Mouse (Mus musculus): ENCODE measurements at regions not wholly inside any gene's neighbourhood (a gene's known extent, or its start where the extent isn't known, plus 50 kb on each side); places are given as distances from the start of the nearest gene placed in this dataset.

GRCm38 (mm10) chr7:36090291-36091123 lies 287.7 kb upstream of the Zfp507 start:
- no peak for DNase-seq

- DNase-seq, result no peak
These were observed 284.8 kb upstream of the Zfp507 start for GRCm38 (mm10) chr7:36087598-36087997.

- DNase-seq, result no peak
These were observed 275.9 kb upstream of the Zfp507 start for GRCm38 (mm10) chr7:36078666-36079065.

- no peak for DNase-seq
These were observed 275.4 kb upstream of the Zfp507 start for GRCm38 (mm10) chr7:36078089-36078654.

DNA sequence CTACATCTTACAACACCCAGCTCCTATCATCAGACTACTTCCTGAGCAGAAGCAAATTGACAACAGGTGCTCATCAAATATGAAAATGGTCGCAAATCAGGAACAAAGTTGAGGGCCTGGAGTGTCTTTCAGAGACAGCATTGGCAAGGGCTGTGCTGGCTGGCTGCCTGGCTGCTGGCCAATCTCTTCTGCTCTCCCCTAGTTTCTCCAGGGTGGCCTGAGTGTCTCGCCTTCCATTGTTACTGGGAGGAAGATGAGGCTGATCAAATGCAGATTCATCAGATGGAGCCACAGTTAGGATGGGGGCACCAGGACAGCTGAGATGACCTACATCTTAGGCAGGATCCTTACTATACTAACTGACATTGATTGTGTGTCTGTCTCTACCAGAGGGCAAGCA lies 274.5 kb upstream of the Zfp507 start:
- no peak for DNase-seq

- no peak for DNase-seq
These were observed 273.2 kb upstream of the Zfp507 start for GRCm38 (mm10) chr7:36076021-36076441.

GRCm38 (mm10) chr7:36071774-36072173 lies 269.0 kb upstream of the Zfp507 start:
- no peak for DNase-seq

DNA sequence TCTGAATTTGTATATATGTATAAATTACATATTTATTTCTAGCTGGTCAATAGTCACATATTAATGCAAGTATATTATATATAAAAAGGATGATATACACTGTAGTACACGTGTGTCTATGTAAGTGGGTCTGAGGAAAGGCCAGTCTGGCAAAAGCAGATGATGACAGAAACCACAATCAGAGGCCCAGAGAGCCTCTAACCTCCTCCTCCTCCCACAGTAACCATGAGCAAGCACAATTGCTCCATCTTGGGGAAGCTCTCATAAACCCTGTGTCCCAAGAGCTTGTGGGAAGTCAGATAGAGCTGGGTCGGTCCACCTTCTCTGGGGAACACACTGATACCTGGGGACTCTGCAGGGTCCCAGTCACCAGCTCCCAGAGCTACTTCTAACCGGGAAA lies 263.9 kb upstream of the Zfp507 start:
- no peak for DNase-seq

- no peak for DNase-seq
These were observed 258.9 kb upstream of the Zfp507 start for GRCm38 (mm10) chr7:36061679-36062078.

- DNase-seq, result no peak
These were observed 257.6 kb upstream of the Zfp507 start for GRCm38 (mm10) chr7:36060426-36060825.

GRCm38 (mm10) chr7:36046053-36046452 lies 243.2 kb upstream of the Zfp507 start:
- no peak for DNase-seq

DNA sequence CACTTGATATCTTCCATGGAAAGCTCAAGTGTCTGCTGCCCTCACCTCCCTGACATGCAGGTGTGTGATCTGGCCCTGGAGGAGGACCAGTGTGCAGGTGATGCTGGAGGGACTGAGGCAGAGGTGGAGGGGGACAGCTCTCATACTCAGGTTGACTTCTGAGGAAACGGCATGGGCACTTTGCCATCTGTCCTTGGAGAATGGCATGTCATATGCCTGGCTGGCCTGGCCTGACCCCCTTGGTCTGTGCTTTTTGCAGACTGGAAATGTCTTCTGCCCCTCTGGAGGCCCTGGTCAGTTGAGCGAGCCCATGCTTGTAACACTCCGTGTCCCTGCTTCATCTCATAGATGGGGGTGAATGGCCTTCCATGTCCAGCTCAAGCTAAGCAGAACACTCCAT lies 229.1 kb upstream of the Zfp507 start:
- DNase-seq, result no peak

DNA sequence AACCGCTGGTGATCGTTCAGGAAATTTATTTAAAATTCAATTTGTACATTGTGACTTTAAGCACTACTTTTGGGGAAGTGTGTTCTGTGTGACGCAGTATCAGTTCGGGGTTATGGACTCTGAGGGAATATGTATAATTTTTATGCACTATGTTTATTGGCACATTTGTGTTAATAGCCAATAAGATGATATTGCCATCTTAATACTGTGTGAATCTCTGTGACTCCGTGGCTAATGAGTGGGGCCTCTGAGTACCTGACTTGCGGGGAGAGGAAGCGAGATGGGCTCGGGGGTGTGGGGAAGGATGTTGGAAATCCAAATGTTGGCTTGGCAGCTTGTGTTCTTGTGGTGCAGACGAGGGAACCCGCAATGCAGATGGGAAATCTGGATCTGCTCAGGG lies 220.2 kb upstream of the Zfp507 start:
- no peak for DNase-seq

GRCm38 (mm10) chr7:36022489-36022888 lies 219.7 kb upstream of the Zfp507 start:
- no peak for DNase-seq

GRCm38 (mm10) chr7:36016926-36017753 lies 214.3 kb upstream of the Zfp507 start:
- no peak for DNase-seq

GRCm38 (mm10) chr7:35996609-35997008 lies 193.8 kb upstream of the Zfp507 start:
- no peak for DNase-seq

GRCm38 (mm10) chr7:35992511-35992910 lies 189.7 kb upstream of the Zfp507 start:
- no peak for DNase-seq

DNA sequence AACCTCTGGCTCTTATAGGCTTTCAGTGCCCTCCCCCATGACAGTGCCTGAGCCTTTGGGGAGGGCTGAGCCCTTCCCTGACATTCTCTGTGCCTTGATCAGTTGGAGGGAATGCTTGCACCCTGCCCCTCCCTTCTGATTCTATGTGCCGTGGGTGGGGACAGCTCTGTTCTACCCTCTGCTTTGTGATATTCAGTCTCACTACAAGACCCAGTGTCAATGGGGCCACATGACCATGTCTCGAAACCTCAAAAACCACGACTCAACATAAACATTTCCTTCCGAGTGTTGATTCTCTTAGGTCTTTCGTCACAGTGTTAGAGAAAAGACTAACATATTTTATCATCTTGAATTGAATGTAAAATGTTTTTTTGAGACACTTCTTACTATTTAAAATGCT lies 188.3 kb upstream of the Zfp507 start:
- no peak for DNase-seq

DNA sequence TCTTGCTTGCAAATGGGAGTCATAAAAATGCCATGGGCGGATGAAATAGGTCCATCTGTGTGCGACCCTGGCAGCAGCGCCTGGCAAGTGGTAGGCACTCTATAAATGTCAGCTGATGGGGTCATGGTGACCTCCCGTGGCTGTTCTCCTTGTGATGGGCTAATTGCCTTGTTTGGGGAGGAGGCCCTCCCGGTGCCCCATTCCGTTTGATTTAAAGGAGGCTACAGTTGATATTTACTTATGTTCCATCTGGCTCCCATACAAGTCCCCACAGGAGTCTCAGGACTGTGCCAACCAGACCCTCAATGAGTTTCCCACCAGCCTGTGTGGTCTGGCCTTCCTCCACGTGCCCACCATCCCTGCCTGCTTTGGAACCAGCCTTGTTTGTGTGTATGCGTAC lies 186.7 kb upstream of the Zfp507 start:
- no peak for DNase-seq

DNA sequence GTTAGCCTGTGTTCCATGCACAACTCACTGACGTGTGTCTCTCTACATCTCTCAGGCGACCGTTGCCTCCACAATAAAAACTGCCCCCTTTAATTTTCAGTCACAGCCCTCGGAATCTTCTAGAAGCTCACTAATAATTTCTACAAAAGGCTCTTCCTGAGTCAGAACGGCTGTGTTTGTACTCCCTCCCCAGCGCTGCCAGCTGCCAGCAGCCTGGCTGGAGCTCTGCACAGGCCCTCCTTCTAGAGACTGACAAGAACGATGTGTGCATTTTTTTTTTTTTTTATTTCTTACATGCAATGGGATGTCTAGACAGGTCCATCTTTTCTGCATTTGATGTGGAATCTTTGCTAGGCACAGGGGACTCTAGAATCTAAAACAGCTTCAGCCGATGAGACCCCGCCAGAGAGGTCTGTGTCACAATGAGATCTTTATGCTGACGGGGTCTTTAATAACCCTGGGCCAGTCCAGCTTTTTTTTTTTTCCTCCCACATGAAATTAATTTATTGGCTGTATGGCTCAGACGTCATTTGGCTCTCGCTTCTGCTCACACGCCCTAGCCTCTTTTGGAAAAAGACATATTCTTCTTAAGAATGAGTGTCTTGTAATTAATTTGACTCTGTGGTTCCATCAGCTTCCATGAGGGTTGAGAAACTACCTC lies 185.8 kb upstream of the Zfp507 start:
- no peak for DNase-seq

- no peak for DNase-seq
These were observed 175.2 kb upstream of the Zfp507 start for GRCm38 (mm10) chr7:35977986-35978385.

DNA sequence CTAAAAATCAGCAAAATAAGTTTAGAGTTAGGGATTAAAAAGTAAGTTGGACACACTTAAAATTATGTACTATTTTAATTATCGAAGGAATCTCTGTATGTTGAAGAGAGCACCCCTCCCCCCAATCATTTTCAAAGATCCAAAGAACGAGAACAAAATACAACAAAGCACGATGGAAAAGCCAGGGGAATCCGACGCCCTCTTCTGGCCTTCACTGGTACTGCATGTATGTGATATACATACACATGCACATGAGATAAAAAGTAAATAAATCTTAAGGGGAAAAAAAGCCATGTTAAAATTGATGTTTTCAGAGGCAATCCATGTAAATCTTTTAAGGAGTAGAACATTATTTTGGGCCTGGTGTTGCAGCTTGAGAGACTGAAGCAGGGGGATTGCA lies 155.9 kb upstream of the Zfp507 start:
- no peak for DNase-seq

DNA sequence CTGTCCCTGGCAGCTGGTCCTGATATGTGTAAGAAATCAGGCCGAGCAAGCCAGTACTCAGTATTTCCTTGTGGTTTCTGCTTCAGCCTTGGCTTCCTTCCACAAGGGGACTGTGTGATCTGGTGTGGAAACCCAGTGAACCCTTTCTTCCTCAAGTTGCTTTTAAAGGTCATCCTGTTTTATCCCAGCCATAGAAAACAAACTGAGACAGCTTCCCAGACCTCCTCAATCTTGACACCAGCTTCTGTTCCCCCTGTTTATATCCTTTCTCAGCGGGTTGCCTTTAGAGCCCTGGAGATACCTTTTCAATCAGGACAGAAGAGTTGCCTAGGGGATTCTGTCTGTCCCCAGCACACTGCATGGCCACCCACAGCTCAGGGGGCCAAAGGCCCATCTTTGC lies 155.2 kb upstream of the Zfp507 start:
- DNase-seq, result no peak

All from thymus, postnatal 36 days (tissue).